Mouse (Mus musculus) E14TG2a.4 (cell line): ENCODE results near the gene Cpeb4.
"Not testable (repeated sequence)": the region's sequence is repeated elsewhere in the genome, so short reads cannot be mapped to it uniquely, and the experiment has no call there.

Source experiments
- H3K27me3 ChIP-seq: 2 replicates; pipeline ENCODE4 v1.6.1; 2014; ENCODE audit warnings: low read length, control low read depth; ENCODE audit not compliant: insufficient read depth
- H3K36me3 ChIP-seq: 2 replicates; pipeline ENCODE4 v1.6.1; 2014; ENCODE audit warnings: low read length, control low read depth; ENCODE audit not compliant: insufficient read depth
- H3K4me1 ChIP-seq: replicated peaks from 2 replicates; pipeline ENCODE4 v1.6.1; 2014; ENCODE audit warnings: low read depth, low read length, control low read depth
- H3K4me3 ChIP-seq: replicated peaks from 2 replicates; pipeline ENCODE4 v1.5.1; 2014; ENCODE audit warnings: mild to moderate bottlenecking, low read length
- H3K9me3 ChIP-seq: 2 replicates; pipeline ENCODE4 v1.6.1; 2014; ENCODE audit warnings: low read length, control low read depth
- CTCF ChIP-seq: conservative IDR thresholded peaks from 2 replicates; pipeline ENCODE4 v1.5.1; 2014; ENCODE audit warnings: low read length
- NANOG ChIP-seq: IDR thresholded peaks from 2 replicates; pipeline ENCODE4 v1.6.1; 2014; ENCODE audit warnings: borderline replicate concordance, low read length, mixed read lengths
- POU5F1 ChIP-seq: IDR thresholded peaks from 2 replicates; pipeline ENCODE4 v1.6.1; 2014; ENCODE audit warnings: low read length, borderline replicate concordance

Gene Cpeb4

DNA sequence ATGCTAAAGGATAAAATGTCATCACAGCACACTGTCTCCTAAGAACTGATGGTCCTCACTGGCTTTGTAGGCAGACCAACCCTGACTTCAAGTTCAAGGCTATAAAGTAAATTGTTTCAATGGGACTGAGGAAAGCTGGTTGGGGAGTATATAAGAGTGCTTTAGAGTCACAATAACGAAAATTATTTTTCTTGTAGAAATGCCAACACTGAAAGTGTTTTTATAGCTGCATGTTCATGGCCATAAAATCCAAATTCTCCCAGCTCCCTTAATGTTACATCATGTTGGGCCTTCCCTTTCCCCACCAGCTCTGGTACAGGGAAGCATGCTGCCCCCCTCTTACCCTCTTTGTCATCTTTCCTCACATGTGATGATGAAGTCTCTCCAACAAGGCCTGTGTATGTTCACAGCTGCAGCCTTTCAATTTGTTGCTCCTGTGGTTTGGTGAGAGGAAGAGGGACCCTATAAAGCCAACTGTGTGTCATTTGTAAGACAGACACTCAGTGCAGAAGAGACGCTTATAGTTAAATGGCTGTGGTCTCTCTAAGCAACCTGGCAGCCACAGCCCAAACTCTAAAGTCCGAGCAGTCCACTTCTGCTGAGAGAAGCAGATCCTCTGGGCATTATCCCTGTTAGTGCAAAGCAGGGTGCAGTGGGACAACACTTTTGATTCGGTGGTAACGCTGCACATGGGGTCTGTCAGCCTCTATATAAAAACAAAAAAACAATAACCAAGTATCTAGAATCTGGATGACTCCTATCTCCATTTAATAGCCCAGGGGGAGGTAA, 29.6 kb upstream of the Cpeb4 start:
- TF ChIP-seq NANOG: no peak
- H3K4me3 ChIP-seq: no peak overlapping the region
- no peaks in the 10 kb centered on the region for H3K9me3 ChIP-seq
- no peaks in the 10 kb centered on the region for H3K27me3 ChIP-seq
- no peaks in the 10 kb centered on the region for H3K36me3 ChIP-seq
- H3K4me1 ChIP-seq: no peaks in the 10 kb centered on the region

DNA sequence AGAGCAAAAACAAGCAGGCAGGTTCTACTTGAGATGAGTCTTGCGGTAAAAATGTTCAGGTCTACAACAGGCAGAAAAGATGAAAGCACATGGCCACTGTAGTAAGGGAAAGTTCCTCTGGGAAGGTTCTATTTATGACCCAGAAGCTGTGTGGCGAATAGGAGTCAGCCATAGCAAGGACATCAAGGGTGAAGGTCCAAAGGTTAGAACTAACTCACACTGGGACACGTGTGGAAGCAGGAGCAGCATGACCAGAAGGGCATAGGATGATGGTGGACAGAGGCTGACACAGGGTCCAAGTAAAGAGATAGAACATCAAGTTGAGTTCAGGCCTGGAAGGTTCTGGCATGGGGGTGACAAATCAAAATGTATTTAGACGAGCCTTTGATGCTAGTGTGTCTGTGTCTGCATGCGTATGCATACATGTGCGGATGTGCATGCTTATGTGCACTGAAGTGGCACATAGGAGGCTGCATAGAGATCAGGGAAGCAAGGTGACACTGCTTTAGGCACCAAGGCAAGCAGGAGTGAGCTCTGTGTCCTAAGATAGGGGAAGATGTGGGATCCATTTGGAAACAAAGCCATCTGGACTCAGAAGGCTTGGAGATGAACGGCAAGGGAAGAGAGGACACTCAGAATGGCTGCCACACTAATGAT, 28.7 kb upstream of the Cpeb4 start:
- no peak for TF ChIP-seq NANOG
- no peak for TF ChIP-seq POU5F1
- TF ChIP-seq CTCF: no peak
- no peaks in the 10 kb centered on the region for H3K27me3 ChIP-seq
- H3K4me3 ChIP-seq: no peak overlapping the region
- no peaks in the 10 kb centered on the region for H3K36me3 ChIP-seq
- H3K9me3 ChIP-seq: no peaks in the 10 kb centered on the region
- H3K4me1 ChIP-seq: no peaks in the 10 kb centered on the region

DNA sequence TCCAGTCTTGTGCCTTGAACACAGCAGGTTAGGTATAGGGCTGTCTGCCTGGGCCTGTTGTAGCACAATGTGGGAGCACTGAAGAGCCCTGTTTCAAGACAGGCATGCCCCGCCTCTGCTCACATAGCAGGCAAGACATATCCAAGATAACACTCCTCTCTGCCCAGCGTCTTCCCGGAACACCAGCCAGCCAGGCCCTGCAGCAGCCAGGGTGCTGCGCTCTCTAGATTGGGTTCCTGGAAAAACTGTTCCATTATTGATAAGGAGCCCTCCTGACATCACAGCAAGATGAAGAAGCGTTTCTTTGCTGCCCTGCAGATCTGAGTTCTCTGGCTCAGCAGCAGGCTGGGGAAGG, 28.2 kb upstream of the Cpeb4 start:
- no peaks in the 10 kb centered on the region for H3K9me3 ChIP-seq
- H3K36me3 ChIP-seq: no peaks in the 10 kb centered on the region
- no peak for TF ChIP-seq CTCF
- TF ChIP-seq POU5F1: no peak
- no peak for TF ChIP-seq NANOG
- no peaks in the 10 kb centered on the region for H3K4me1 ChIP-seq
- H3K27me3 ChIP-seq: no peaks in the 10 kb centered on the region
- no peak overlapping the region for H3K4me3 ChIP-seq

DNA sequence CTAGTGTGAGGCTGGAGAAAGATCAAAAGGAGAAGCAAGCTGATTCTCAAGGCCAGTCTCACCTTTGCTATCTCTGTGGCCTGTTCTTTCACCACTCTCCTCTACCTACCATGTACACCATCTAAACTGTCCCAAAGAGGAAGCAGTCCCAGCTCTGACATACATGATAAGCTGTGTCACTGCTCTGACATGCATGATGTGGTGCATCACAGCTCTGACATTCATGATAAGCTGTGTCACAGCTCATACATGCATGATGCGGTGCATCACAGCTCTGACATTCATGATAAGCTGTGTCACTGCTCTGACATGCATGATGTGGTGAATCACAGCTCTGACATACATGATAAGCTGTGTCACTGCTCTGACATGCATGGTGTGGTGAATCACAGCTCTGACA, 26.9 kb upstream of the Cpeb4 start:
- not testable (repeated sequence) for H3K9me3 ChIP-seq, H3K4me3 ChIP-seq, H3K36me3 ChIP-seq, H3K27me3 ChIP-seq, H3K4me1 ChIP-seq

DNA sequence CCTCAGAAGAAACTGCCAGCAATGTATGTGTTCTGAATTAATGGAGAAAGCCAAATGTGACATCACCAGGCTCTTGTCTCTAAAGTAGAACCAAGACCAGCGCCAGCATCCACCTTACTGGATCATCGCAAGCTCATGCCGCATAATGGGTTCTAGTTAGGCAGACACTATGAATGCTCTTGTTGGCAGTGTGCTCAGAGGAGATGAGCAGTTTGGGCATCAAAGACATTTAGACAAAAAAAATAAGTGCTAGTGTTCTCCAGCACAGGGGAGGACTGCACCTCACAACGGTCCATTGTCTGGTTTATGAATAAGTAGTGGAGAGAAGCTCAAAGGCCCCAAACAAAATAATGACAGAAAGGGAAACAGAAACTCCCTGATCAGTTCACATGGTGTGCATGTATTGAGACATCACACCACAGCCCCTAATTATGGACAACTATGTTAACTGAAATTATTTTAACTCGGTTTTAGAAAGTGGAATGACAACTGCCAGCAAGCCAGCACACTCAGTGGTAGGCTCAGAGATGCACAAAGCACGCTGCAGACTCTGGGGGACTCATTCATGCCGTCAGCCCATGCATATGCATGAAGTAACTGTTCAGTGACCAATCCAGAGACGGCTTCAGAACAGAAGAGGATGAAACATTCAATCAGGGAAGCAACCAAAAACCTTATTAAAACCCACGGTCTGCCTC, 25.1 kb upstream of the Cpeb4 start:
- Histone ChIP-seq H3K9me3 (no peaks in the 10 kb centered on the region), H3K36me3 (no peaks in the 10 kb centered on the region), H3K4me3 (no peak overlapping the region), H3K4me1 (no peaks in the 10 kb centered on the region), H3K27me3 (peaks cover 3% of the 10 kb centered on the region; the same call in 1 of the 2 replicates)
- no peak for TF ChIP-seq CTCF
- peak; percentile 89; the same call in 1 of the 2 replicates for TF ChIP-seq POU5F1

DNA sequence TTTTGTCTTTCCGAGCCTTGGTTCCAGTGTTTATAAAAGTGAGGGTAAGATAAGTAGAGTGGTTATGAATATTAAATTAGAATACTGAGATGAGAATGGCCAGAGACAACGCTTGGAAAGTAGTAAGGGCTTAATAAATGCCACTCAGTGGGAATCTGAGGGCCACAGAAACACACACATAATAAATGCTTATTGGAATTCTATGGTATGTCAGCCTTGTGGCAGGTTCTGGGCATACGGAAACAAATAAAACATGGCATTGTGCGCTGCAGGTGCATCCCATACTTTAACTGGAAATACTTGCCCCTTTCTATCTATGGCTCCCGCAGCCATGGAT, 24.6 kb upstream of the Cpeb4 start:
- Histone ChIP-seq H3K9me3 (no peaks in the 10 kb centered on the region), H3K4me3 (no peak overlapping the region), H3K27me3 (peaks cover 3% of the 10 kb centered on the region; the same call in 1 of the 2 replicates), H3K36me3 (no peaks in the 10 kb centered on the region), H3K4me1 (no peaks in the 10 kb centered on the region)
- TF ChIP-seq CTCF: no peak
- TF ChIP-seq POU5F1: no peak
- no peak for TF ChIP-seq NANOG

DNA sequence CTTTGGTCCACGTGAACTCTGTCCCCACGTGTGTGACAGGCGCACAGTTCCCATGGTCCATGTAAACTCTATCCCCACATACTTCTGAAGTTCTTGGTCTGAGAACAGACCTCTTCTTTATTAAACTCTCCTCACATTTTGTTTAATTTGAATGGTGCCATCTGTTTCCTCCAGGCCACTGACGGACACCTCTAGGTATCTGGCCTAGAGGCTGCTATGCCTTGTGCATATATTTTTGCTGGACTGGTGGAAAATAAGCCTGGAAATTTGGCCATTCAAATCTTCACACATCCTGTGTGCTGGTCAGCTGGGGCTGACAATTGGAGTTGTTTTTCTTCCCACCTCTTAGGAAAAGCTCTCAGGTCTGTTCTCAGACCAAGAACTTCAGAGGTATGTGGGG, 23.3 kb upstream of the Cpeb4 start:
- Histone ChIP-seq H3K27me3 (peaks cover 3% of the 10 kb centered on the region; the same call in 1 of the 2 replicates), H3K4me1 (no peaks in the 10 kb centered on the region), H3K4me3 (no peak overlapping the region), H3K9me3 (no peaks in the 10 kb centered on the region), H3K36me3 (no peaks in the 10 kb centered on the region)
- TF ChIP-seq POU5F1 (no peak), NANOG (no peak), CTCF (no peak)

DNA sequence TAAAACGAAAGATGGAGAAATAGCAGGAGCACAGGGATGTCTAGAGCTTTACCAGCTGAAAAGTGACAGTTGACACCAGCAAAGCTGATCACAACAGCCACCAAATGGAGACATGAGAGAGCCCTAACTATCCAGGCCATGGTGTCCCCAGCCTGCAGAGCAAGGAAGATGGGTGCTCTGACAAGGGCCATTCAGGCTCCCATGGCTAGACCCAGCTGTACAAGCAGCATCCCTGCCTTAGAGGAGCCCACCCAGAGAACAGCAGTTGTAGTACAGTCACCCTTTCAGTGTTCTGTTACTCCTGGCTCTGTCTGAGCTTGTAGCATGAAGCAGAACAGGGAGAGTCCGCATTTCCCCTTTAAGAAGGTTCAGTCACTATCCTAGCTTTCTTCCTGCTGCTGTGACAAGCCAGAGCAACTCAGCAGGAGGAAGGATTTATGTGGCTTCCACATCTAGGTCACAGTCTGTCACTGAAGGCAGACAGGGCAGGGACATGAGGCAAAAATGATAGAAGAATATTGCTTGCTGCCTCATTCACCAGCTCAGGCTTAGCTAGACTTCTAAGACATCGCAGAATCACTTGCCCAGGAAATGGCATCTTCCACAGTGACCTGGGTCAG, 21.7 kb upstream of the Cpeb4 start:
- Histone ChIP-seq H3K9me3 (no peaks in the 10 kb centered on the region), H3K4me3 (no peak overlapping the region), H3K4me1 (no peaks in the 10 kb centered on the region), H3K27me3 (peaks cover 3% of the 10 kb centered on the region; the same call in 1 of the 2 replicates), H3K36me3 (no peaks in the 10 kb centered on the region)
- TF ChIP-seq CTCF: no peak
- TF ChIP-seq POU5F1: no peak
- TF ChIP-seq NANOG: no peak
